Mouse (Mus musculus): ENCODE data around the gene Bloc1s4. TPM values are rescaled to one million over a fixed set of nuclear protein-coding genes. Genes with fewer than 3 reads are reported as not detected.
"Not testable (repeated sequence)": the region's sequence is repeated elsewhere in the genome, so short reads cannot be mapped to it uniquely, and the experiment has no call there.

Gene Bloc1s4
- 3.2 and 3.5 TPM in 2 replicates for polyA plus RNA-seq (2012)

DNA sequence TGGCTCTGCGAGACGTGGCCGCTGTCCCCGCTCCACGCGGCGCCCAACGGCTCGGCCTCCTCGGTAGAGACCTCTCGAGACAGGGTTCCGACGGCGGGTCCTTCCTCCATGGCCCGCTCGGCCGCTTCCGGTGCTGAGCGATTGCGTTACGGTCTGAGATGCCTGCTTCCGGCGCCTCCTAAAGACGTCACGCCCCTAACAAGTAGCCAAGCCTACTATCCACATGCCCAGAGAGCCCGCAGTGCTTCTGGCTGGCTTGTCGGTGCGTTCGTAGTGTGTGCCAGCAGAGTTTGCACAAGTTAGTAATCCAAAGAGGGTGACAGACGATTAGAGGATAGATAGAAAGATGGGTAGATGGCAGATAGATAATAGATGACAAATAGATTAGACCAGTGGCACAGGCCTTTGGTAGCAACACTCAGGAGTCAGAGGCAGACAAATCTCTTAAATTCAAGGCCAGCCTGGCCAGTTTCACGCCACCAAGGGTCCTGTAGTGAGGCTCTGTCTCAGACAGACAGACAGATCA, at the start of gene Bloc1s4:
Gene Bloc1s4 (minus strand): TSS at position 115 of the 526 bp plus-strand sequence.
- TF ChIP-seq GATA1 (IDR thresholded peaks at IDR 0.05; ENCODE audit: low read length), result peak; percentile 38; the same call in 1 of the 2 replicates
- no peak for TF ChIP-seq TAL1 (IDR thresholded peaks at IDR 0.05; ENCODE audit: low read length)
- Histone ChIP-seq H3K27me3 (ENCODE audit: control insufficient read depth) (peaks cover 11% of the 10 kb centered on the region), H3K4me3 (replicated peaks) (peak within 1 kb of the TSS; percentile 85), H3K36me3 (ENCODE audit: control insufficient read depth) (peaks cover 25% of the 10 kb centered on the region), H3K4me1 (ENCODE audit: control insufficient read depth) (peaks cover 51% of the 10 kb centered on the region), H3K9me3 (ENCODE audit: control insufficient read depth, low read length) (peaks cover 2% of the 10 kb centered on the region; the same call in 1 of the 2 replicates)

DNA sequence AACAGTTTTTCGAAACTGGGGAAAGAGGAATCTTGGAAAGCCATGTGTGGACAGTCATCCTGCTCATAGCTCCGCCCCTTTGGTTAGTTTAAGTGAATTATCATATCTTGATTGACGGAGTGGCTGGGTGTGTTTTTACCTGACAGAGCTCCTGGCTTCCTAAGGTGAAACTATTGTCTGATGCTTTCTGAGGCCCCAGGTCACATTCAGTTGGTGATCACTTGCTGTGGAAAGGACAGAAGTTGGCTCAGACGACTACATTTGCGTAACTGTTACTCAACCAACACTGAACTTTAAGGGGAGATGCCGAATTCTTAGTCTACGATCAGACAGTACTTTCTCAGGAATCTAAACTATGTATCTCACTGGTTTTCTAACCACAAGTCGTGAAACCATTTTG, 48.8 kb upstream of the Bloc1s4 start:
- H3K4me1 ChIP-seq (ENCODE audit: control insufficient read depth), result peaks cover 27% of the 10 kb centered on the region
- H3K9me3 ChIP-seq (ENCODE audit: control insufficient read depth, low read length), result no peaks in the 10 kb centered on the region
- peak overlapping the region; percentile 93 for H3K4me3 ChIP-seq (replicated peaks)
- H3K27me3 ChIP-seq (ENCODE audit: control insufficient read depth), result peaks cover 27% of the 10 kb centered on the region
- no peak for TF ChIP-seq GATA1 (IDR thresholded peaks at IDR 0.05; ENCODE audit: low read length)
- TF ChIP-seq TAL1 (IDR thresholded peaks at IDR 0.05; ENCODE audit: low read length), result no peak
- peaks cover 26% of the 10 kb centered on the region for H3K36me3 ChIP-seq (ENCODE audit: control insufficient read depth)

DNA sequence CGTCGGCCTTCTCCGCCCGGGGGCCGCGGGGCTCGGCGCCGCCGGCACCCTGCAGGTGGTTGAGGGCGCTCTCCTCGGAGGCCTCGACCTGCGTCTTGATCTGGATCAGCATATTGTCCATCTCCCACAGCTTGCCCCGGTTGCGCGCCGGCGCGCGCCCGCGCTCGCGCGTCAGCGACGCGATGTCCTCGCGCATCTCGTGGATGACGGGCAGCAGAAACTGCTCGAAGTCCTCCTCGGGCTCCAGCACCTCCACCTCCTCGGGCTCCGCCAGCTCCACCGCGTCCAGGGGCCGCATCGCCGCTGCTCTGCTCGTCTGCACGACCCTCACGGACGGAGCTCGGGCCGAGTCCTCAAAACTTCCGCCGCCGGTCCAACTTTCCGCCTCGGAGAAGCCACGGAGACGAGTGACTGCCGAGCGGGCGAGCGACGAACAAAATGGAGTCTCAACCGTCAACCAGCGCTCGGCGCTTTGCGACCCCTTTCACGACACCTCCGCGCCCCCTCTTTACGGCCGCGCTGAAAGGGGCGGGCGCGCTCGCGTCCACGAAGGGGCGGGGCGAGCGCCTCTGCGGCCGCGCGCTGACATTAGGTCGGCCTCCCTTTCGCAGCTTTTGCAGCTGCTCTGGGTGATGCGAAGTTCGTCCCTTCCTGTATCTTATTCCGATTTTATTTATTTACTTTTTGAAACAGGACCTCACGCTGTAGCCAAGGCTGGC, 48.0 kb upstream of the Bloc1s4 start, which contains the start of gene Mrfap1:
Gene Mrfap1 (minus strand): TSS at position 477 of the 719 bp plus-strand sequence.
- H3K4me1 ChIP-seq (ENCODE audit: control insufficient read depth), result peaks cover 30% of the 10 kb centered on the region
- H3K27me3 ChIP-seq (ENCODE audit: control insufficient read depth), result peaks cover 27% of the 10 kb centered on the region
- H3K4me3 ChIP-seq (replicated peaks), result peak within 1 kb of the TSS; percentile 93
- H3K9me3 ChIP-seq (ENCODE audit: control insufficient read depth, low read length), result not testable (repeated sequence)
- H3K36me3 ChIP-seq (ENCODE audit: control insufficient read depth), result peaks cover 26% of the 10 kb centered on the region

DNA sequence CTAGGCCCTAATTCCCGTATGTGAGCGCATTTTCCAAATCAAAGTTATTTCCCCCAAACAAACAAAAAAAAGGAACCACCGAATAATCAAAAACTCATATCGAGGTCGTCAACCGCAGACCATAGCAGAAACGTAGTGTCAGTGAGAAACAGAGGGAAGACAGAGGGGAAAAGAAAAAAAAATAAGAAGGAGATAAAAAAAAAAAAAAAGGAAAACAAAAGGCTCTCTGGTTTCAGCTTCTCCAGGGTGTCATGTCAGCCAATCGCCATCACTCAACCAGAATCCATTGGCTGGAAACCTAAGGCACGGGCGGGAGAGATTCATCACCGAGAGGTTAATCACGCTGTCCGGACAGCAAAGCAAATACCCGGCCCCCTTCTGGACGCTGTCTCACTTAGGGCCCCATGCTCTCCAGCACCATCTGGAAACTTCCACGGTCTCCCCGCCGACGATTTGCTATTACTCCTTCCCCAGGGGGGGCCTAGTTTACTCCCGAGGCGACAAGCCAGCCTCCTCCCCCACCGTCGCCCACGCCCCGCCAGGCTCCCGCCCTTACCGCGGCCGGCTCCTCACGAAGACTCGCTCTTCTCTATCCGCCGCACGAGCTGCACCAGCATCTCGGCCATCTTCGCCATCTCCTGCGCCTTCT, 47.3 kb upstream of the Bloc1s4 start:
- Histone ChIP-seq H3K27me3 (ENCODE audit: control insufficient read depth) (peaks cover 27% of the 10 kb centered on the region), H3K4me1 (ENCODE audit: control insufficient read depth) (peaks cover 30% of the 10 kb centered on the region), H3K4me3 (replicated peaks) (peak overlapping the region; percentile 93), H3K36me3 (ENCODE audit: control insufficient read depth) (peaks cover 26% of the 10 kb centered on the region)
- not testable (repeated sequence) for H3K9me3 ChIP-seq (ENCODE audit: control insufficient read depth, low read length)

GRCm38 (mm10) chr5:36791861-36792260, 43.4 kb upstream of the Bloc1s4 start:
- peaks cover 2% of the 10 kb centered on the region for H3K27me3 ChIP-seq (ENCODE audit: control insufficient read depth)
- no peaks in the 10 kb centered on the region for H3K9me3 ChIP-seq (ENCODE audit: control insufficient read depth, low read length)
- H3K36me3 ChIP-seq (ENCODE audit: control insufficient read depth), result peaks cover 26% of the 10 kb centered on the region
- TF ChIP-seq GATA1 (IDR thresholded peaks at IDR 0.05; ENCODE audit: low read length) (no peak), TAL1 (IDR thresholded peaks at IDR 0.05; ENCODE audit: low read length) (no peak)
- peaks cover 23% of the 10 kb centered on the region for H3K4me1 ChIP-seq (ENCODE audit: control insufficient read depth)
- H3K4me3 ChIP-seq (replicated peaks), result no peak overlapping the region

DNA sequence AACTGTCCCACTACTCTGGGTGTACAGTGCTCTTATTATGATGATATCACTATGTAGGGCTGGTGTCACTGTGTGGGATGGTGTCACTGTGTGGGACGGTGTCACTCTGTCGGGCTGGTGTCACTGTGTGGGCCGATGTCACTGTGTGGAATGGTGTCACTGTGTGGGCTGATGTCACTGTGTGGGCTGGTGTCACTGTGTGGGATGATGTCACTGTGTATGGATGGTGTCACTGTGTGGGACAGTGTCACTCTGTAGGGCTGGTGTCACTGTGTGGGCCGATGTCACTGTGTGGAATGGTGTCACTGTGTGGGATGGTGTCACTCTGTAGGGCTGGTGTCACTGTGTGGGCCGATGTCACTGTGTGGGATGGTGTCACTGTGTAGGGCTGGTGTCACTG, 37.6 kb upstream of the Bloc1s4 start:
- Histone ChIP-seq H3K36me3 (ENCODE audit: control insufficient read depth) (no peaks in the 10 kb centered on the region), H3K4me1 (ENCODE audit: control insufficient read depth) (no peaks in the 10 kb centered on the region), H3K4me3 (replicated peaks) (no peak overlapping the region), H3K27me3 (ENCODE audit: control insufficient read depth) (peaks cover 5% of the 10 kb centered on the region; the same call in 1 of the 2 replicates), H3K9me3 (ENCODE audit: control insufficient read depth, low read length) (peaks cover 19% of the 10 kb centered on the region)
- TF ChIP-seq GATA1 (IDR thresholded peaks at IDR 0.05; ENCODE audit: low read length), result no peak
- no peak for TF ChIP-seq TAL1 (IDR thresholded peaks at IDR 0.05; ENCODE audit: low read length)

DNA sequence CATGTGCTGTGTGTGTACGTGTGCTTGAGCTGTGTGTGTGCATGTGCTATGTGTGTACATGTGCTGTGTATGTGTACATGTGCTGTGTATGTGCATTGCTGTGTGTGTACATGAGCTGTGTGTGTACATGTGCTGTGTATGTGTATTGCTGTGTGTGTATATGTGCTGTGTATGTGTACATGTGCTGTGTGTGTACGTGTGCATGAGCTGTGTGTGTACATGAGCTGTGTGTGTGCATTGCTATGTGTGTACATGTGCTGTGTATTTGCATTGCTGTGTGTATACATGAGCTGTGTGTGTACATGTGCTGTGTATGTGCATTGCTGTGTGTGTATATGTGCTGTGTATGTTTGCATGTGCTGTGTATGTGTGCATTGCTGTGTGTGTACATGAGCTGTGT, 31.1 kb upstream of the Bloc1s4 start:
- H3K9me3 ChIP-seq (ENCODE audit: control insufficient read depth, low read length), result peaks cover 19% of the 10 kb centered on the region
- TF ChIP-seq GATA1 (IDR thresholded peaks at IDR 0.05; ENCODE audit: low read length) (no peak), TAL1 (IDR thresholded peaks at IDR 0.05; ENCODE audit: low read length) (peak; percentile 29; the same call in 1 of the 3 replicates)
- H3K4me1 ChIP-seq (ENCODE audit: control insufficient read depth), result no peaks in the 10 kb centered on the region
- H3K36me3 ChIP-seq (ENCODE audit: control insufficient read depth), result no peaks in the 10 kb centered on the region
- H3K4me3 ChIP-seq (replicated peaks), result no peak overlapping the region
- H3K27me3 ChIP-seq (ENCODE audit: control insufficient read depth), result peaks cover 13% of the 10 kb centered on the region

DNA sequence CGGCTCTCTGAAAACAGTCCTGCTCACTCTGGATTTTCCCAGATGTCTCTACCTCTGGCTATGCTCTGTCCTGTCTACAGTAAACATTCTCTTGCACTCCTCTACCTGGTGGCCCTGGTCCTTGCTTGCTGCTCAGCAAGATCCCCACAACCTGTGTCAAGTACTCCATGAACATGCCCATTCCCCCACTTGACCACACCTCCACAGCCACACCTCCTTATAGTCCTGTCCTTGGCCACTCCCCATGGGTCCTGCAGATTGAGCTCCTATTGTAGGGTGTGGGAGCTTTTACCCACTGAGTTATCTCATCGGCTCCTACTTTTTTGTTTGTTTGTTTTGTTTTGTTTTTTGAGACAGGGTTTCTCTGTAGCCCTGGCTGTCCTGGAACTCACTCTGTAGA, 30.5 kb upstream of the Bloc1s4 start:
- no peak for TF ChIP-seq TAL1 (IDR thresholded peaks at IDR 0.05; ENCODE audit: low read length)
- TF ChIP-seq GATA1 (IDR thresholded peaks at IDR 0.05; ENCODE audit: low read length), result no peak
- Histone ChIP-seq H3K36me3 (ENCODE audit: control insufficient read depth) (no peaks in the 10 kb centered on the region), H3K4me1 (ENCODE audit: control insufficient read depth) (no peaks in the 10 kb centered on the region), H3K4me3 (replicated peaks) (no peak overlapping the region), H3K27me3 (ENCODE audit: control insufficient read depth) (peaks cover 13% of the 10 kb centered on the region), H3K9me3 (ENCODE audit: control insufficient read depth, low read length) (peaks cover 14% of the 10 kb centered on the region)

DNA sequence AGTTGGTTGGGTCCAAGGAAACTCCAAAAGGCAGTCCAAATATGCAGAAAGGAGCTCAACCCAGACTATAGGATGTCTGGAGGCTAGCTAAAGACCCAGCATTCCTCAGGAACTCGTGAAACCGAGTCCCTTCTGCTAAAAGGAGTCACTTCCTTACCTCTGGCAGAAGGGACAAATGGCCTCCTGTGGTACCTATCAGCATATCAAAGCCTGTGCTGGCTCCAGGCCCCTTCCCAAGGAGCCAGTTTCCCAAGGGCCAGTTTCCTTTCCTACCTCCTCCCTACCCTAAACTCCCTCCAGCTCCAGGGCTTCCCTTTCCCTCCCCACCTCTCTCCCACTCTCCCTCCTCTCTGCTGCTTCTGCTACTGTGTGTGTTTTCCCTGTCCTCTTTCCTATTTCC, 28.7 kb upstream of the Bloc1s4 start:
- H3K9me3 ChIP-seq (ENCODE audit: control insufficient read depth, low read length), result peaks cover 12% of the 10 kb centered on the region
- H3K36me3 ChIP-seq (ENCODE audit: control insufficient read depth), result no peaks in the 10 kb centered on the region
- TF ChIP-seq GATA1 (IDR thresholded peaks at IDR 0.05; ENCODE audit: low read length) (no peak), TAL1 (IDR thresholded peaks at IDR 0.05; ENCODE audit: low read length) (no peak)
- no peak overlapping the region for H3K4me3 ChIP-seq (replicated peaks)
- H3K4me1 ChIP-seq (ENCODE audit: control insufficient read depth), result no peaks in the 10 kb centered on the region
- peaks cover 13% of the 10 kb centered on the region for H3K27me3 ChIP-seq (ENCODE audit: control insufficient read depth)

Measured in erythroblast, embryonic 14.5 days (primary cell).